Mouse (Mus musculus) embryo, embryonic 10 days (tissue): Measurements from ENCODE around the gene Nhs.
A peak's percentile ranks its signal among the peaks of the same experiment; 100 is the strongest.

Experiments used
- DNase-seq: peaks from one replicate; pipeline ENCODE4 v3.0.0-alpha.2; 2015; ENCODE audit warnings: low spot score

Nhs gene

DNA sequence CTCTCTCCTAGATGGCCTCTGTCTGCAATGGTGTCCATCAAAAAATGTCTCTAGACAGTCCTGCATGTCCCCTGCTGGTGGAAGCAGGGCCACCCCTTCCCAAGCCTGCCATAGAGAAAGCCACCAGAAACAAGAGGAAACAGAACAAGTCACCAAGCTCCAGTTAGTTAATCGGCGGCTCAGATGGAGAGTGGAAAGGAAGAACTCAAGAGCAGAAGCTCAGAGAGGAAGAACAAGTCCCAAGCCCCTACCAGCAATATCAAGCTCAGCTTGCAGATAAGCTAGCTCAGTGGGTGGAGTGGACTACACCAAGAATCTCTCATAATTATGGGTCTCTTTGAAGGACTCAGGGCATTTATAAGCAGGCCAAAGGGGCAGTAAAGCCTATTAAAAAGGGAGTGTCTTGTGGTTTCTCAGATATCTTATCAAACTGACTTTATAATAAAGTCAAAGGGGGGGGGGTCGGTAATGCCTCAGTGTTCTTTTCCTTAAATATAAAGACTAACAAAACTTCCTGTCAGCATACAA is 139.4 kb downstream of the Nhs start:
- no peak for DNase-seq

- no peak for DNase-seq
These were observed 142.1 kb downstream of the Nhs start for GRCm38 (mm10) chrX:162017471-162017870.

DNA sequence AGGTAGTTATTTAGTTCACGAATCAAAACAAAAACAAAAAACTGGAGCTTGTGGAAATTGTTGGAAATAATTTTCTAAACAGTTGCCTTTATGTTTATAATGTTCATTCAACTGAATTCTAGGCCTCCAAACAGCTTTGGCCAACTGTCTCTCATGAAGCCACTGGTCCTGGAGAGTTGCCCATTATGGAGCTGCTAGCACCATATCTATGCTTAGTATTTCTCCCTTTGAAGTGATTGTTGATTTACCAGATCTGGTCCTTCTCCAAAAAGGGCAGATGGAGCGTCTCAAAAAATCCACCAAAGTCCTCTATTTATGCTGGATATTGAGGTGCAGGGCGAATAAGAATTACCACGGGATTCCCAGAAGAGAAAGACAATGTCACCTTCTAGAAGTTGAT is 147.0 kb downstream of the Nhs start:
- no peak for DNase-seq

DNA sequence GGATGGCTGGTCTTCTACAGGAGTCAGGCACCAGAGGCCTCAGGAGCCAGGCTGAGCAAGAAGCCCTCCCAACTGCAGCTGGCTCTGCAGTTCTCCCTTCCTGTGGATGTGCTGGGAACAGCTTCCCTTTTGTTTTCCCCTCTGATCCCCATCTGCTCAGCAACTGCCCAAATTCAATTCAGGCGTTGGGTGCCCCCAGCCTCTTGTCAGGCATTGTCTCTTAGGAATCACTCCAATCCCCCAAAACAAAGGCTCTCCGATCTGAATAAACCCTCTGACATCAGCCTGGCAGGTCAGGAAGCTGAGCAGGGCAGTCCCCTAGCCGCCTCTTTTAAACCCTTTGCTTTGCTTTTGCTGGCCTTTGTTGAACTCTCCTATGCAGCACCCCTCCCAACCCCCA is 149.7 kb downstream of the Nhs start:
- DNase-seq = peak; percentile 60

- no peak for DNase-seq
These were observed 155.7 kb downstream of the Nhs start for GRCm38 (mm10) chrX:162003818-162004217.

DNA sequence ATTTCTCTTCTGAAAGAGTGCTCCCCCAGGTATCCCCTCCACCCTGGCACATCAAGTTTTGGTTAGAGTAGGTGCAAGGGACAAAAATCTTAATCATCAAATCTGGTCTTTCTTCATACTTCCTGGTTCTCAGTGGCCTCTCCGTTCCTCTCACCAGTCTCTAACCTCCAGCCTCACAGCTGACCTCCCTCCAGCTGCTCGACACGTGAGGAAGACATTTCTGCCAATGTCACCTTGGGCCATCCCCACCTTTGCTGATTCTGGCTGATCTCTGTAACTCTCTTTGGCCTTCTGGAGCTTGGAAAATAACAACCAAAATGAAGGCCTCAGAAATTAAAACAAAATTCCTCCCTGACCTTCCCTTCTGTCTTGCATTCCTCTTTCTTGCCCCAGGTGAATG is 160.7 kb downstream of the Nhs start:
- no peak for DNase-seq

- DNase-seq = peak; percentile 53
These were observed 162.2 kb downstream of the Nhs start for GRCm38 (mm10) chrX:161997170-161997795.

- no peak for DNase-seq
These were observed 169.4 kb downstream of the Nhs start for GRCm38 (mm10) chrX:161990171-161990570.

DNA sequence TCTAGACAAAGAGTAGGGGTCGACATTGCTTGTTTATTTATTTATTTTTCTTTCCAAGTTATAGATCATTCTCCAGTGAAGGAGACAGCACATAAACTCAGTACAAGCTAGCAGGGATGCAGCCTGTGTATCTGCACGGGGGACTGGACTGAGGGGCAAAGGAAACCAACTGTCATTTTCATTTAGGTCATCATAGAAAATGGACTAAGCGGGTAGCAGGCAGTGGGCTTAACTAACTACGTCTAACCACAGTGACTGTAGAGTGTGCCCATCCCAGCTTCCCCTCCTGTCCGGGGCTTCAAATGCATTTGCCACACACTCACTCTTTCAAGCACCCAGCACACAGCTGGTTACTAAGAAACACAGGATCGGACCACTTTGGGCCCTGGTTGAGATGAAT is 174.6 kb downstream of the Nhs start:
- DNase-seq = no peak

GRCm38 (mm10) chrX:161981399-161981798 is 178.1 kb downstream of the Nhs start:
- DNase-seq = no peak

DNA sequence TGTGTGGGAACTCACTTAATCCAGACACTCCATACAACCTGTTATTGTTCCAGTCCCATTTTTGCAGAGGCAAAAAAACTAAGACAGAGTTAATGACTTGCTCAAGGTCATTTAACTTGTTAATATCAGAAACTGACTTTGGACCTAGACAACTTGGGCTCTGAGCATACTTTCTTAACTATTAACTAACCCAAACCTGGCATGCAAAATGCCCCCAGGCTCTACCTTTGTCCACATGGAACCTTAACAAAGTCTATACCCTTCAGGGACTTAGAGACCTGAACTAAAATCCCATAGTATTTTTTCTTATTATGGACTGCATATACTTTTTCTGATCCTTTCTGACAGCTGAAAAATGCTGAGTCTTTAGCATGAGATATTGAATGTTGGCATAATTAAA is 179.6 kb downstream of the Nhs start:
- DNase-seq = no peak

- DNase-seq = no peak
These were observed 182.2 kb downstream of the Nhs start for GRCm38 (mm10) chrX:161977236-161977841.

- DNase-seq = no peak
These were observed 183.2 kb downstream of the Nhs start for GRCm38 (mm10) chrX:161976376-161976775.

DNA sequence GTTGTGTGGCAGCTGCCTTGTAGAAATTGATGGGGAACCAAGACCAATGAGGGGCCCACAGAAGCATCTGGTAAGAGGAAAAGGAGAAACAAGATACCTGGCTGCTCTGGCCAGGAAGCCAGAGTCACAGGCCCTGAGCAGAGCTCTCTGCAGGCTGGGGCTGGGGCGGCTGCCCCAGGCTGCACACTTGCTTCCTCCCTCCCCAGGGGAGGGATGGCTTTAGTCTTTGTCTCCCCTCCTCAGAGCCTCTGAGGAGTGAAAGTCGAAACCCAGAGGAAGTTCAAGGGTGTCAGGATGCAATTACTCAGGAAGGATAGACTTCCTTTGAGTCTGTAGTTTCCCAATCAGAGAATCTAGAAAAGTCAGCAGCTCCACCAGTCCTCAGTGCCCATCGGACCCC is 186.0 kb downstream of the Nhs start:
- DNase-seq = peak; percentile 32

GRCm38 (mm10) chrX:161972723-161973122 is 186.8 kb downstream of the Nhs start:
- no peak for DNase-seq

DNA sequence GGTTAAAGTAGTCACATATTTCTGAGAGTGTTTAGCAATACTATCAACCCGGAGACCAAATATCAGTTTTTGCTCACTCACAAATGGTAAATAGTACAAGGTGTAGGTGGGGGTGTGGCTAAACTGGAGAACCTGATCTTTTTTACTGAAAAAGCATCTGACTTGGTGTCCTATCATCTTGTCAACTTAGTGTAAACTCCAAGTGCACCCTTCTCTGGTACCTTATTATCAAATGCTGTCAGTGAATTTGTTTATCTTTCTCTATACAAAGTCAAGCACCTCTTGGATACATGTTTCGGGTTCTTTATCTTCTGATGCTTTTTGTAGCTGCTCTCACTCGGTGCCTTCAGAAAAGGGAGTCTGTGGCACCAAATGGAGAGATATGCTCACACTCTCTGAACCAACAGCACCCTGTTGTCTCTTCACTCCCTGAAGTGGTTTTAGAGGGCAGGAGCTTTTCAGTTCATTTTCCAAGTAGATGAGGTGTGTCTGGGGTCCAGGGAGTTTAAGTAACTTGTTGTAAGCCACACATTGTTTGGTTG is 187.5 kb downstream of the Nhs start:
- DNase-seq = no peak

GRCm38 (mm10) chrX:161971131-161971530 is 188.4 kb downstream of the Nhs start:
- no peak for DNase-seq

DNA sequence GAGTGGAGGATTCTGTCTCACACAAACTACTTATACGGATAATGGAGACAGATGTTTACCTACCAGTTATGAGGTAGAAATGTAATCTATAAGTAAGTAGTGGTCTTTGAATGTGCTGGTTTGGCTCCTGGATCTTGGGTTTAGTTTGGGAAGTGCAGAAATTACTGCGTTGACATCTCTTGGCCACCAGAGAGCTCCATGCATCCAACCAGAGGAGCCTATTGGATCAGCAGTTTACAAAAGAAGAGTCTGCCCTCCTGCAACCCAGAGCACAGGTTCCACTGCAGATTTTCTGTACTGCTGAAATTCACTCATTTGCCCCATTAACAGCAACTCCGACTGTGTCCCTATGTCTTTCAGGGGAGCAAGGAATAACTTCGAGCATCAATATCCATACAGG is 191.8 kb downstream of the Nhs start:
- DNase-seq = peak; percentile 41

- DNase-seq = no peak
These were observed 196.2 kb downstream of the Nhs start for GRCm38 (mm10) chrX:161963372-161963771.

DNA sequence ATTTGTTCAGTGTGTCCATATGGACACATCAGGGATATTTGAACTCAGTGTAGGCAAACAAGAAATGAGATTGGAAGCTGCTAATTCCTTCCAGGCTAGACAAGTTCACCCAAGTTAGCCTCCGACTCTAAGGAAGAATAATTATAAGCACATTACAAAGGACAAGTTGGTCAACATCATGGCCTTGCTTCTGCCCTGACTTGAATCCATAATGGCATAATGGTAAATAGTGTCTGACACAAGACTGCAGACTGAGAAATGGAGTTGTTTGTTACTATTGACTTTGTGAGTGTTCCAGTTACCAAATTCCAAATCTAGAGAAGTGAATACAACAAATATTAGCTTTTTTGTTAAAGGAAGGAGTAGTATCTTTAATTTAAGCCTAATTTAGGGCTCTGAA is 196.7 kb downstream of the Nhs start:
- DNase-seq = no peak

GRCm38 (mm10) chrX:161961756-161962155 is 197.8 kb downstream of the Nhs start:
- no peak for DNase-seq

DNA sequence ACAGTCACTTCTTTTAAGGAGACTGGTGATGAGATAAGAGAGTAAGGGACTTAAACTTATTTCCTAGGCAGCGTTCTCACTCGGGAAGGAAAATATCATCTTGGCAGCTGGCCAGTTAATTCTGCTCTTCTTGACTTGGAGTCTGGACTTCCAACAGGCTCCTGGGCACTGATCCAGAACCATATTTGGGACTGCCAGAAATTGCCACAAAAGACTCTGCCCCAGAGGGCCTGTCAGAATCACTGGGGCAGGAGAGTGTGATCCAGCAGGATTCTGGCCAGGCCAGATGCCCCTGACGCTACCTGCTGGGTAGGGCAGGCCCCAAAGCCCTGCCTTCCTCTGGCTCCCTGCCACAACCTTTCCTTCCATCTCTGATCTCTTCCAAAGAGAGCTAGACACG is 198.4 kb downstream of the Nhs start:
- DNase-seq = no peak

GRCm38 (mm10) chrX:161952356-161952755 is 207.2 kb downstream of the Nhs start:
- no peak for DNase-seq
